Mouse (Mus musculus) small intestine, adult 2 months (tissue): Measurements from ENCODE around the gene Hira. TPM values are rescaled to one million over a fixed set of nuclear protein-coding genes. Genes with fewer than 3 reads are reported as not detected.

Experiments used
- H3K27ac ChIP-seq: fragments of 200-500 bp; 2 replicates; pipeline ENCODE4 v1.5.1; 2012; ENCODE audit warnings: low read depth, low read length, control low read depth, inconsistent platforms; ENCODE audit not compliant: insufficient read depth
- H3K27me3 ChIP-seq: fragments of 200-500 bp; 2 replicates; pipeline ENCODE4 v1.6.1; 2012; ENCODE audit warnings: mild to moderate bottlenecking, moderate library complexity, low read length, inconsistent platforms; ENCODE audit not compliant: control insufficient read depth, insufficient read depth
- H3K36me3 ChIP-seq: fragments of 200-500 bp; 2 replicates; pipeline ENCODE4 v1.6.1; 2012; ENCODE audit warnings: mild to moderate bottlenecking, low read length, control low read depth, inconsistent platforms; ENCODE audit not compliant: control insufficient read depth, insufficient read depth
- H3K4me1 ChIP-seq: fragments of 200-500 bp; 2 replicates; pipeline ENCODE4 v1.6.1; 2012; ENCODE audit warnings: low read length, inconsistent platforms, mixed read lengths; ENCODE audit not compliant: control insufficient read depth, insufficient read depth, insufficient read length
- H3K4me3 ChIP-seq: fragments of 200-500 bp; 2 replicates; pipeline ENCODE4 v1.5.1; 2012; ENCODE audit warnings: low read depth, mild to moderate bottlenecking, control low read depth, inconsistent platforms, low read length, moderate library complexity
- CTCF ChIP-seq: fragments of 200-500 bp; IDR thresholded peaks from 2 replicates; pipeline ENCODE4 v1.5.1; 2012; ENCODE audit warnings: low read depth, mild to moderate bottlenecking, control low read depth, inconsistent platforms, low read length, moderate library complexity, mixed read lengths; ENCODE audit not compliant: insufficient replicate concordance, insufficient read length; ENCODE audit errors: extremely low read depth
- POLR2A ChIP-seq: fragments of 200-500 bp; IDR thresholded peaks from 2 replicates; pipeline ENCODE4 v1.6.1; 2012; ENCODE audit warnings: low read depth, mild to moderate bottlenecking, control low read depth, inconsistent platforms, low read length, moderate library complexity
- WGBS: fragments of 180-500 bp; shearing (Covaris S2); methylation state at CpG from one replicate; pipeline ENCODE4 v1.1.7; 2018; 5-methylcytosine and 5-hydroxymethylcytosine counted together
- polyA plus RNA-seq: library from polyadenylated mRNA; depleted of rRNA; stranded (reverse); fragments of >200 nt; gene quantifications from 2 replicates; pipeline ENCODE4 v1.2.3, GENCODE M21; 2012; rRNA removed

The Hira gene
- polyA plus RNA-seq, 1 experiment: 49.3 TPM

GRCm38 (mm10) chr16:19010710-19011109 is 133.9 kb downstream of the Hira start:
- Histone ChIP-seq H3K36me3 (no peaks in the 10 kb centered on the region), H3K27me3 (no peaks in the 10 kb centered on the region), H3K4me3 (no peak overlapping the region), H3K27ac (no peak overlapping the region), H3K4me1 (no peaks in the 10 kb centered on the region)
- WGBS: 69% methylated on average over 2 of the region's 2 CpGs
- TF ChIP-seq CTCF (no peak), POLR2A (no peak)

DNA sequence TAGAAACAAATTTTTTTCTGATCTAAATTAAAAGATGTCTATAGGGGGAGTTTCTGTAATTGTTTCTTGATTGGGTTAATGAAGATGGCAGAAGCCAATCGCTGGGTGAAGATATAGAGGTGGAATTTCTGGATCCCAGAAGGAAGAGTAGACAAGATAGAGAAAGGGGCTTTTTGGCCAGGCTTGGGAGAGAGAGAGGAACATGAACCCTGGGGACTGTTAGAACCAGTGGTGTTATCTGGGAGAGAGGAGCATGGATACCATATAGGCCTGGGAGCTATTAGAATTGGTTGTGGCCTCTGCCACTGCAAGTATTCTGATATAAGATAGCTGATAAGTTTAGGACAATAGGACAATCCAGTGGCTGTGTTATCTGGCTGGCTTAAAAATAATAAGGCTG is 136.7 kb downstream of the Hira start:
- TF ChIP-seq POLR2A (no peak), CTCF (no peak)
- no peaks in the 10 kb centered on the region for H3K4me1 ChIP-seq
- H3K4me3 ChIP-seq: no peak overlapping the region
- H3K27me3 ChIP-seq: no peaks in the 10 kb centered on the region
- H3K36me3 ChIP-seq: no peaks in the 10 kb centered on the region
- no peak overlapping the region for H3K27ac ChIP-seq
- 78% methylated on average over 1 of the region's 1 CpGs for WGBS

DNA sequence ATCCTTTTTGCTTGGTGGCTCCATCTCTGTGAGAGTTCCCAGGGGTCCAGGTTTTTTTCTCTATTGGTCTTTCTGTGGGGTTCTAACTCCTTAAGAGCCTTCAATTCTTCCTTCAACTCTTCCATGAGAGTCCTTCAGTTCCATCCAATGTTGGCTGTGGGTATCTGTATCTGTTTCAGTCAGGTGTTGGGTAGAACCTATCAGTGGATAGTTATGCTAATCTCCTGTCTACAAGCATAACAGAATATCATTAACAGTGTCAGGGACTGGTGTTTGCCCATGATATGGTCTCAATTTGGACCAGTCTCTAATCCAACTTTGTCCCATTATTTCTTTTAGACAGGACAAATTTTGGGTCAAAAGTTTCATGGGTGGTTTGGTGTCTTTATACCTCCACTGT is 137.8 kb downstream of the Hira start:
- Histone ChIP-seq H3K4me1 (no peaks in the 10 kb centered on the region), H3K27me3 (no peaks in the 10 kb centered on the region), H3K27ac (no peak overlapping the region), H3K36me3 (no peaks in the 10 kb centered on the region), H3K4me3 (no peak overlapping the region)
- TF ChIP-seq CTCF (no peak), POLR2A (no peak)

Other genes starting within 250 kb of the Hira start
- gene Sept5, start 247.1 kb upstream of the Hira start, polyA plus RNA-seq: 64.1 and 381 TPM in 2 replicates
- gene Cldn5, start 100.2 kb upstream of the Hira start, polyA plus RNA-seq: 14.1 and 24.9 TPM in 2 replicates
- gene Ufd1, start 65.3 kb upstream of the Hira start, polyA plus RNA-seq: 7.0 and 11.4 TPM in 2 replicates
- gene Cdc45, start 65.0 kb upstream of the Hira start, polyA plus RNA-seq: 4.3 and 6.6 TPM in 2 replicates
- 33.6 and 49.8 TPM in 2 replicates for gene 2510002D24Rik, start 40.5 kb upstream of the Hira start, polyA plus RNA-seq
- not detected in 2 replicates for gene Gm28539, start 40.5 kb upstream of the Hira start, polyA plus RNA-seq
- 6.9 and 8.2 TPM in 2 replicates for gene Mrpl40, start 175 bp upstream of the Hira start, polyA plus RNA-seq